Mouse (Mus musculus) kidney, postnatal 14 days (tissue): ENCODE data around the gene Cryab.

ENCODE experiments used
- DNase-seq: peaks from one replicate; pipeline ENCODE4 v3.0.0; 2022; ENCODE audit warnings: mixed read lengths

The Cryab gene

GRCm38 (mm10) chr9:50798368-50798767, 47.2 kb downstream of the Cryab start:
- DNase-seq = no peak

- peak; percentile 50 for DNase-seq
Observed at GRCm38 (mm10) chr9:50800985-50801384, 49.9 kb downstream of the Cryab start.

GRCm38 (mm10) chr9:50803055-50803671, 52.0 kb downstream of the Cryab start:
- DNase-seq = no peak
